Mouse (Mus musculus): ENCODE measurements around the gene Olfr16. TPM values are rescaled to one million over a fixed set of nuclear protein-coding genes. Genes with fewer than 3 reads are reported as not detected.

The Olfr16 gene
- polyA plus RNA-seq, 1 experiment from 2014 or later = not detected

Other genes starting within 250 kb of the Olfr16 start
- 3.2 and 4.6 TPM in 2 replicates for gene Apcs, start 55.4 kb upstream of the Olfr16 start, polyA plus RNA-seq (2015; fragmentation: Nextera tagmentation; extraction: Ambion mirVana)
- not detected in 2 replicates for gene Olfr1408, start 187.0 kb downstream of the Olfr16 start, polyA plus RNA-seq (2015; fragmentation: Nextera tagmentation; extraction: Ambion mirVana)
- gene Olfr1406, start 240.2 kb downstream of the Olfr16 start, polyA plus RNA-seq (2015; fragmentation: Nextera tagmentation; extraction: Ambion mirVana) = not detected in 2 replicates
- not detected in 2 replicates for gene Olfr218, start 247.4 kb downstream of the Olfr16 start, polyA plus RNA-seq (2015; fragmentation: Nextera tagmentation; extraction: Ambion mirVana)

Data from kidney, embryonic 16.5 days (tissue).